Mouse (Mus musculus) layer of hippocampus, adult 2 months (tissue): Measurements from ENCODE around the gene Rapgef5. TPM values are rescaled to one million over a fixed set of nuclear protein-coding genes. Genes with fewer than 3 reads are reported as not detected.

Experiments used
- DNase-seq, 2 experiments: peaks; one replicate each; pipeline ENCODE4 v3.0.0; 2022; ENCODE audit warnings: low spot score in 2 of 2
- H3K27ac ChIP-seq: fragments of 200-600 bp; 2 replicates; pipeline ENCODE4 v1.8.1; 2022
- H3K4me3 ChIP-seq: fragments of 200-600 bp; 2 replicates; pipeline ENCODE4 v1.8.1; 2022; ENCODE audit warnings: mild to moderate bottlenecking
- CTCF ChIP-seq: fragments of 200-600 bp; conservative IDR thresholded peaks from 2 replicates; pipeline ENCODE4 v1.8.1; 2022; ENCODE audit warnings: antibody characterized with exemption, mild to moderate bottlenecking, moderate library complexity
- total RNA-seq, 2 experiments: library from RNA; stranded (reverse); gene quantifications; 2 replicates each; pipeline ENCODE4 v1.2.3; 2021

Gene Rapgef5
- total RNA-seq, 2 experiments from 2014 or later: 202 to 211 TPM

- DNase-seq: no peak
- 0 out of 2 replicates have a peak, but pooled peaks have one; percentile 13 for TF ChIP-seq CTCF
- Histone ChIP-seq H3K4me3 (no peak overlapping the region), H3K27ac (no peak overlapping the region)
Observed at GRCm38 (mm10) chr12:117639356-117640121, 123.3 kb downstream of the Rapgef5 start.

GRCm38 (mm10) chr12:117642512-117642911 lies 126.2 kb downstream of the Rapgef5 start:
- Histone ChIP-seq H3K4me3 (no peak overlapping the region), H3K27ac (no peak overlapping the region)
- DNase-seq: no peak
- TF ChIP-seq CTCF: no peak

- DNase-seq: no peak
Observed at GRCm38 (mm10) chr12:117645771-117646170, 129.5 kb downstream of the Rapgef5 start.

GRCm38 (mm10) chr12:117653920-117654472 lies 137.7 kb downstream of the Rapgef5 start:
- DNase-seq: no peak

More at GRCm38 (mm10) chr12:117645771-117646170, 129.5 kb downstream of the Rapgef5 start:
- no peak for TF ChIP-seq CTCF
- Histone ChIP-seq H3K27ac (no peak overlapping the region), H3K4me3 (no peak overlapping the region)

DNA sequence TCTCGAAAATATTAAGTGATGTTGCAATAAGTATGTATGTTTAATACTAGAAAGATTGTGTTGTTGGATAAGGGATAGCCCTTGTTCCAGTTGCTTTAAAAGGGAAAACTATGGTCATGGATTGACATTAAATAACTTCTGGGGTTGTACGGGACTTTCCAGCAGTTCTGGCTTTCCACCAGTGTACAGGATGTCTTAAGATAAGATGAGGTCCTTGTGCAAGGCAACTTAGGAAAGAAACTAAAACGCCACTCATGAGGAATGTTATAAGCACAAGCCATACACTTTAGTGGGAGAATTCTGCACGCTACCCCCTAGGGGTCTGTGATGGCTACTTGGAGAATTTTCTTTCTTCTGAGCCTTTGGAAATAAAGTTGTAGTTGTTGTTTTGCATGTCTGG lies 140.7 kb downstream of the Rapgef5 start:
- DNase-seq: no peak
- no peak overlapping the region for H3K27ac ChIP-seq
- peak; percentile 9; the same call in 1 of the 2 replicates for TF ChIP-seq CTCF
- no peak overlapping the region for H3K4me3 ChIP-seq

More at GRCm38 (mm10) chr12:117653920-117654472, 137.7 kb downstream of the Rapgef5 start:
- no peak overlapping the region for H3K4me3 ChIP-seq
- no peak overlapping the region for H3K27ac ChIP-seq
- no peak for TF ChIP-seq CTCF

GRCm38 (mm10) chr12:117657766-117658165 lies 141.5 kb downstream of the Rapgef5 start:
- no peak for DNase-seq
- Histone ChIP-seq H3K27ac (peak overlapping the region; percentile 83), H3K4me3 (peak overlapping the region; percentile 40)
- no peak for TF ChIP-seq CTCF

GRCm38 (mm10) chr12:117658821-117659220 lies 142.5 kb downstream of the Rapgef5 start:
- peak overlapping the region; percentile 83 for H3K27ac ChIP-seq
- no peak for DNase-seq
- peak overlapping the region; percentile 40 for H3K4me3 ChIP-seq
- no peak for TF ChIP-seq CTCF

- no peak for DNase-seq
- H3K4me3 ChIP-seq: peak overlapping the region; percentile 40
- TF ChIP-seq CTCF: no peak
- H3K27ac ChIP-seq: peak overlapping the region; percentile 83
Observed at GRCm38 (mm10) chr12:117660361-117660760, 144.1 kb downstream of the Rapgef5 start.

- DNase-seq: no peak
- H3K27ac ChIP-seq: peak overlapping the region; percentile 16; the same call in 1 of the 2 replicates
Observed at GRCm38 (mm10) chr12:117661871-117662270, 145.6 kb downstream of the Rapgef5 start.

GRCm38 (mm10) chr12:117663637-117664036 lies 147.4 kb downstream of the Rapgef5 start:
- TF ChIP-seq CTCF: no peak
- Histone ChIP-seq H3K27ac (peak overlapping the region; percentile 76), H3K4me3 (no peak overlapping the region)
- DNase-seq: no peak

More at GRCm38 (mm10) chr12:117661871-117662270, 145.6 kb downstream of the Rapgef5 start:
- TF ChIP-seq CTCF: no peak
- H3K4me3 ChIP-seq: no peak overlapping the region; the same call in 1 of the 2 replicates

DNA sequence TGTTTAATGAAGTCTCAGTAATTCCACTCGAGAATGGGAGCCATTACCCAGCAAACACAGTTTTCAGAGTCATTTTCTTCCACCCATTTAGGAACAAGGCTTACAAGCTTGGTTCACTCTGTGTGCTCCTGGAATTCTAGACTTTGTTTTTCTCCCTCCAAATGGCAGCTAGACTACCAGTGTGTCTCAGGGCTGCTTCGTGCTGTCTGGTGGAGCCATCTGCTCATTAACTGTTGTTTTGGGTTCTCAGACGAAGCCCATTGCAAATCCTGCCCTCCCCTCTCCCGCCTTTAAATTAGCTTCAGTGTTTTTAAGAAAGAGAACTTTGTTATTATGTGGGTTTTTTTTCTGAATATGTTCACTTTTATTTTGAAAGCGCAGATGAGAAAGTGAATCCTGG lies 148.4 kb downstream of the Rapgef5 start:
- DNase-seq: peak; percentile 59 to 75
- no peak overlapping the region; the same call in 1 of the 2 replicates for H3K4me3 ChIP-seq
- TF ChIP-seq CTCF: no peak
- peak overlapping the region; percentile 76 for H3K27ac ChIP-seq

- H3K27ac ChIP-seq: peak overlapping the region; percentile 76
- H3K4me3 ChIP-seq: no peak overlapping the region
- TF ChIP-seq CTCF: no peak
- DNase-seq: peak in 1 of 2 experiments; percentile 42
Observed at GRCm38 (mm10) chr12:117666391-117666790, 150.1 kb downstream of the Rapgef5 start.

GRCm38 (mm10) chr12:117669610-117670400 lies 153.5 kb downstream of the Rapgef5 start:
- TF ChIP-seq CTCF: no peak
- peak overlapping the region; percentile 83 for H3K27ac ChIP-seq
- H3K4me3 ChIP-seq: no peak overlapping the region
- no peak for DNase-seq
